Mouse (Mus musculus): ENCODE results near the gene Popdc3. TPM values are rescaled to one million over a fixed set of nuclear protein-coding genes. Genes with fewer than 3 reads are reported as not detected.
"Not testable (repeated sequence)": the region's sequence is repeated elsewhere in the genome, so short reads cannot be mapped to it uniquely, and the experiment has no call there.

Gene Popdc3
- polyA plus RNA-seq, 1 experiment from 2014 or later, result 1.9 TPM

GRCm38 (mm10) chr10:45289218-45290105 lies 111.6 kb downstream of the Popdc3 start:
- Histone ChIP-seq H3K36me3 (no peaks in the 10 kb centered on the region), H3K9ac (0 out of 2 replicates have a peak overlapping the region, but pooled peaks have one; percentile 12), H3K9me3 (no peaks in the 10 kb centered on the region), H3K4me3 (replicated peaks) (peak overlapping the region; percentile 55), H3K27ac (no peak overlapping the region), H3K4me1 (no peaks in the 10 kb centered on the region), H3K4me2 (peak overlapping the region; percentile 96), H3K27me3 (replicated peaks) (peaks cover 16% of the 10 kb centered on the region)
- WGBS, result 1% methylated on average over 62 of the region's 71 CpGs
- ATAC-seq (ENCODE audit: insufficient read depth, low FRiP score, low read depth), result peak; percentile 65; the same call in 1 of the 2 replicates

DNA sequence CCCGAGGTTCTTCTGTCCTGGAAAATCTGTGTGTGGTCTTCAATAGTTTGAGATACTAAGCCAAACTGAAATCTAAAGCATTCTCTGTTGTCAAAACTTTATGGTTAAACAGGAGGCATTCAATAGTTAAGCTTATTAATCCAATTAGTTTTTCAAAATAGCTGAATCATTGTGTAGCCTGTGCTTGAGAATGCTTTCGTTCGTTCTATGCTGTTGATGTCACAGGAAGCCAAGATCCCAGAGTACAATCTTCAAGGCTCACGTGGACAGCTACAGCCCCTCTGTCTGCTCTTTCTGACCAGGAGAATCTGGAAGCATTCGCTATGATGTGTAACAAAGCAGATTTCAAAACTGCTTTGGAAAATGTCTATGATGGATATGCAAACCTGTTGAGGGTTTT lies 112.7 kb downstream of the Popdc3 start:
- Histone ChIP-seq H3K9ac (no peak overlapping the region), H3K9me3 (no peaks in the 10 kb centered on the region), H3K4me2 (no peak overlapping the region), H3K36me3 (no peaks in the 10 kb centered on the region), H3K27ac (no peak overlapping the region), H3K27me3 (replicated peaks) (peaks cover 16% of the 10 kb centered on the region), H3K4me1 (no peaks in the 10 kb centered on the region), H3K4me3 (replicated peaks) (no peak overlapping the region)
- no peak for ATAC-seq (ENCODE audit: insufficient read depth, low FRiP score, low read depth)
- WGBS, result 64% methylated on average over 5 of the region's 5 CpGs

- 48% methylated on average over 4 of the region's 4 CpGs for WGBS
- not testable (repeated sequence) for ATAC-seq (ENCODE audit: insufficient read depth, low FRiP score, low read depth); H3K4me2 ChIP-seq; H3K27ac ChIP-seq; H3K9me3 ChIP-seq; H3K4me1 ChIP-seq; H3K36me3 ChIP-seq; H3K4me3 ChIP-seq (replicated peaks); H3K9ac ChIP-seq
- H3K27me3 ChIP-seq (replicated peaks), result peaks cover 16% of the 10 kb centered on the region
Observed at GRCm38 (mm10) chr10:45292159-45292558, 114.3 kb downstream of the Popdc3 start.

GRCm38 (mm10) chr10:45295093-45295492 lies 117.2 kb downstream of the Popdc3 start:
- no peaks in the 10 kb centered on the region for H3K9me3 ChIP-seq
- 79% methylated on average over 5 of the region's 5 CpGs for WGBS
- H3K36me3 ChIP-seq, result no peaks in the 10 kb centered on the region
- H3K4me3 ChIP-seq (replicated peaks), result no peak overlapping the region
- no peak overlapping the region for H3K9ac ChIP-seq
- H3K4me2 ChIP-seq, result no peak overlapping the region
- 0 out of 2 replicates have a peak, but pooled peaks cover 4% of the 10 kb centered on the region for H3K27me3 ChIP-seq (replicated peaks)
- ATAC-seq (ENCODE audit: insufficient read depth, low FRiP score, low read depth), result no peak
- H3K27ac ChIP-seq, result no peak overlapping the region
- no peaks in the 10 kb centered on the region for H3K4me1 ChIP-seq

GRCm38 (mm10) chr10:45298503-45298902 lies 120.6 kb downstream of the Popdc3 start:
- Histone ChIP-seq H3K27ac (no peak overlapping the region), H3K9me3 (no peaks in the 10 kb centered on the region), H3K4me2 (no peak overlapping the region), H3K4me1 (no peaks in the 10 kb centered on the region), H3K9ac (no peak overlapping the region), H3K36me3 (no peaks in the 10 kb centered on the region), H3K27me3 (replicated peaks) (no peaks in the 10 kb centered on the region), H3K4me3 (replicated peaks) (no peak overlapping the region)
- no peak for ATAC-seq (ENCODE audit: insufficient read depth, low FRiP score, low read depth)
- 76% methylated on average over 6 of the region's 6 CpGs for WGBS

- ATAC-seq (ENCODE audit: insufficient read depth, low FRiP score, low read depth), result no peak
- H3K9ac ChIP-seq, result no peak overlapping the region
- no peaks in the 10 kb centered on the region for H3K4me1 ChIP-seq
- 80% methylated on average over 4 of the region's 4 CpGs for WGBS
- H3K9me3 ChIP-seq, result no peaks in the 10 kb centered on the region
- H3K36me3 ChIP-seq, result no peaks in the 10 kb centered on the region
- no peak overlapping the region for H3K27ac ChIP-seq
- H3K27me3 ChIP-seq (replicated peaks), result no peaks in the 10 kb centered on the region
- no peak overlapping the region for H3K4me3 ChIP-seq (replicated peaks)
- H3K4me2 ChIP-seq, result no peak overlapping the region
Observed at GRCm38 (mm10) chr10:45299509-45299908, 121.6 kb downstream of the Popdc3 start.

DNA sequence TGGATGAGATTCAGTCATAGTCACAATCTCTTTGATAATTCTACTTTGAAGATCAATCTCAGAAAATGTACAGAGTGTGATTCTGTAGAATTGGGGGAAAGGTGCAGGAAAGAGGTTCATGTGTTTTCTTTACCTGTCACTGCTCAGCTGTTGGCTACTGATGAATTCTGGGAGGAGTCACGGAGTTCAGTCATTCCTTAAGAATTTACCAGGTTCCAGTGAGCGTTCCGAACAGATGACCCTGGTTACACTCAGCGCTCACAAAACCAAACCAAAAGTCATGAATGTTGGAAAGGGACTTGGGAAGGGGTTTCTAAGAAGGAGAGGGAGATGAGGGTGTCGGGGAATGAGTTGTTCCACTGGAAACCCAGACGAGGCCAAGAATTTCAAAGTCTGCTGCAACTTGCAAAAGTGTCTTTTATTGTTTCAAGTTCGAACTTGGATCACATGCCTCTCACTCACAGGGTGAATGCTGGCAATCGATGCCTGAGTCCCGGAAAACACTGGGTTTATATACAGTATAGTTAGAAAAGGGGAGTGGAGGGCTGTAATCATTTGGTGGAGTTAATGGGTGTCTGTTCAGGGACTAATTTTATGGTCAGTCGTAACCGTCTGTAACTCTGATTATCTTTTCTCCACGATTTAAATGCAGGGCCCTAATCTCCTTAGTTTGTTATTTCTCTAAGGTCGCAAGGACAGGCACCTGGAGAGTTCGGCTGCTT lies 125.6 kb downstream of the Popdc3 start:
- no peak overlapping the region for H3K4me3 ChIP-seq (replicated peaks)
- H3K36me3 ChIP-seq, result no peaks in the 10 kb centered on the region
- H3K4me2 ChIP-seq, result no peak overlapping the region
- ATAC-seq (ENCODE audit: insufficient read depth, low FRiP score, low read depth), result no peak
- no peaks in the 10 kb centered on the region for H3K27me3 ChIP-seq (replicated peaks)
- H3K9ac ChIP-seq, result no peak overlapping the region
- H3K9me3 ChIP-seq, result no peaks in the 10 kb centered on the region
- 44% methylated on average over 14 of the region's 14 CpGs for WGBS
- H3K27ac ChIP-seq, result no peak overlapping the region
- H3K4me1 ChIP-seq, result no peaks in the 10 kb centered on the region

DNA sequence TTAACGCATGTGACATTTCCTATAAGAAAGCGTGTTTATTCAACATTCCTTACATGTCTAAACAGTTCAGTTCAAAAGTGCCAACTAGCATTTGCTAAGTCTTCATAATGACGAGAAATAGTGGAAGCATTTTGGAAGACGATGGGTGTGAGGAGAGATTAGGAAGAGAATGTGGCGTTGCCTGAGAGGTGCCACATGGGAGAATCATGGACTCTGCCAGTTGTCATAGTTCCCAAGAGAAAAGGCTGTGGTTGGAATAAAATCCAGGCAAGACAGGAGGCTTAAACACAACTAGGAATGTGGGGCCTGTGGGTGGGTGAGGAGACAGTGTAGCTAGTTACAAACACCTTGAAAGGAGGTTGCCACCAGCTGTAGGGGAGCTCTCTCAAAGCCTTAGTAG lies 127.3 kb downstream of the Popdc3 start:
- Histone ChIP-seq H3K4me3 (replicated peaks) (no peak overlapping the region), H3K9ac (no peak overlapping the region), H3K36me3 (no peaks in the 10 kb centered on the region), H3K4me2 (no peak overlapping the region), H3K27me3 (replicated peaks) (no peaks in the 10 kb centered on the region), H3K27ac (no peak overlapping the region), H3K9me3 (no peaks in the 10 kb centered on the region), H3K4me1 (no peaks in the 10 kb centered on the region)
- no peak for ATAC-seq (ENCODE audit: insufficient read depth, low FRiP score, low read depth)
- WGBS, result 70% methylated on average over 5 of the region's 5 CpGs

- Histone ChIP-seq H3K4me3 (replicated peaks) (no peak overlapping the region), H3K4me1 (no peaks in the 10 kb centered on the region), H3K9ac (no peak overlapping the region), H3K36me3 (no peaks in the 10 kb centered on the region), H3K27ac (no peak overlapping the region), H3K9me3 (no peaks in the 10 kb centered on the region), H3K27me3 (replicated peaks) (no peaks in the 10 kb centered on the region), H3K4me2 (no peak overlapping the region)
- no peak for ATAC-seq (ENCODE audit: insufficient read depth, low FRiP score, low read depth)
- WGBS, result 74% methylated on average over 5 of the region's 5 CpGs
Observed at GRCm38 (mm10) chr10:45311129-45311528, 133.2 kb downstream of the Popdc3 start.

DNA sequence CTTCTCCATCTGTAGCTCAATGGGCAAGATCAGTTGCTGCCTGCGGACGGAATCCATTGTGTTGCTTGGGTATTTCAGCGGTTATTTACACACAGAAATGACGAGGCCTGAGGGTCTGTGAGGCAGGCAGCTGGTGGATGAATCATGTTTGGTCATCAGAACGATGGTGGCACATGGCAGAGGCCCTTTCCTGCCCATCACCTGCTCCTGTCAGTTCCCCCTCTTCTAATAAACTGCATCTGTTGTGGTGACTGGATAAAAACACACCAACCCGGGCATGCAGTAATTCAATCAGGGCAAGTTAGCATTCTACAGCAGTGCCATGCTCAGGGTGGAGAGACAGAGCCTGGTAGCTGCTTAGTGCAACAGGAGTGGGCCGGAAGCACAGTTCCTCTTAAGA lies 133.7 kb downstream of the Popdc3 start:
- Histone ChIP-seq H3K27ac (no peak overlapping the region), H3K9ac (no peak overlapping the region), H3K27me3 (replicated peaks) (no peaks in the 10 kb centered on the region), H3K4me1 (no peaks in the 10 kb centered on the region), H3K36me3 (no peaks in the 10 kb centered on the region), H3K4me3 (replicated peaks) (no peak overlapping the region), H3K4me2 (no peak overlapping the region), H3K9me3 (no peaks in the 10 kb centered on the region)
- WGBS, result 73% methylated on average over 7 of the region's 7 CpGs
- ATAC-seq (ENCODE audit: insufficient read depth, low FRiP score, low read depth), result no peak

GRCm38 (mm10) chr10:45314865-45315264 lies 137.0 kb downstream of the Popdc3 start:
- 88% methylated on average over 16 of the region's 16 CpGs for WGBS

DNA sequence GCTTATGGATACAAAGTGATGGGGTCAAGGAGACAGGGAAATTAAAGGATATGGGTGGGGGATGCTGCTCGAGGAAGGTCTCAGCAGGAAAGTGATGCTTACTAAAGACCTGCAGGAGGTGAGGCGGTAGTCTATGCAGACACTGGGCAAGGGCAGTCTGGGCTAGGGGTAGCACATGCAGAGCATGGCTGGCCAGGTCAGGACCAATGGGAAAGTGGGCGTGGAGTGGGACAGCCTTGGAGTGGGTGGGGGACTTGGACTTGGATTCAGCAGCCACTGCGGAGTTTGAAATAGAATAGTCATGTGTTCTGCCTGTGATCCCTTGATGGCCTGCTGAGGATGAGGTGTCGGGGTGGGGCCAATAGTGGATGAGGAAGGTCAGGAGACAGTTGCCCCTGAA lies 141.0 kb downstream of the Popdc3 start:
- 86% methylated on average over 5 of the region's 5 CpGs for WGBS
- H3K9me3 ChIP-seq, result no peaks in the 10 kb centered on the region
- no peak overlapping the region for H3K4me2 ChIP-seq
- no peak for ATAC-seq (ENCODE audit: insufficient read depth, low FRiP score, low read depth)
- no peak overlapping the region for H3K27ac ChIP-seq
- H3K4me3 ChIP-seq (replicated peaks), result no peak overlapping the region
- no peaks in the 10 kb centered on the region for H3K4me1 ChIP-seq
- no peak overlapping the region for H3K9ac ChIP-seq
- H3K27me3 ChIP-seq (replicated peaks), result no peaks in the 10 kb centered on the region
- H3K36me3 ChIP-seq, result no peaks in the 10 kb centered on the region

More at GRCm38 (mm10) chr10:45314865-45315264, 137.0 kb downstream of the Popdc3 start:
- Histone ChIP-seq H3K4me1 (no peaks in the 10 kb centered on the region), H3K4me3 (replicated peaks) (no peak overlapping the region), H3K9me3 (no peaks in the 10 kb centered on the region), H3K9ac (no peak overlapping the region), H3K27ac (no peak overlapping the region), H3K4me2 (no peak overlapping the region), H3K27me3 (replicated peaks) (no peaks in the 10 kb centered on the region), H3K36me3 (no peaks in the 10 kb centered on the region)
- ATAC-seq (ENCODE audit: insufficient read depth, low FRiP score, low read depth), result no peak

Measured in stomach, embryonic 15.5 days (tissue).